Mouse (Mus musculus): ENCODE results near the gene Cnot10. TPM values are rescaled to one million over a fixed set of nuclear protein-coding genes. Genes with fewer than 3 reads are reported as not detected.

Cnot10 gene
- total and polyA plus RNA-seq, 2 experiments from 2014 or later: 45.2 to 47.1 TPM

DNA sequence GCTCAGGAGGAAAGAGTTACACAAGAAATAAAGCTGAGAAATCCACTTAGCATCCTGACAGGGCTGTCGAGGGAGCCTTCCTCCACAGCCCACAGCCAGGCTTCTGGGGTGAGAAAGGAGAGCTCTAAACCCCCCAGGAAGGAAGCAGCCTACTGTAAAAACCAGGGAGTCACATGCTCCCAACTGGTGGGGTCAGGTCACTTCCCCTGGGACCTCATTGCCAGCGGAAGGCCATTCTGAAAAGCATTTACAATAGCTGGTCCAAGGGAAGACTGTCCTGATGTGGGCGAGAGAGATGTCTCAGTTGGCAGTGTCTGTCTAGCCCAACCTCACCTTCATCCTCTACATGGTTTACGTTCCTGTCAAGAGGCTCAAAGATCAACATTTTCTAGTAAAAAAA is 91.5 kb downstream of the Cnot10 start:
- Histone ChIP-seq H3K9me3 (ENCODE audit: low read length) (no peaks in the 10 kb centered on the region), H3K27me3 (ENCODE audit: insufficient read depth, low read length) (peaks cover 15% of the 10 kb centered on the region), H3K9ac (no peak overlapping the region), H3K4me3 (ENCODE audit: low read depth, low read length) (no peak overlapping the region), H3K4me2 (ENCODE audit: low read depth) (no peak overlapping the region), H3K27ac (ENCODE audit: low read depth, low read length) (no peak overlapping the region), H3K4me1 (ENCODE audit: insufficient read depth) (no peaks in the 10 kb centered on the region), H3K36me3 (ENCODE audit: insufficient read depth) (no peaks in the 10 kb centered on the region)
- no peak for DNase-seq
- ATAC-seq: no peak
- no peak for TF ChIP-seq CTCF (IDR thresholded peaks at IDR 0.05; ENCODE audit: low read depth)
- 32% methylated on average over 4 of the region's 4 CpGs for WGBS

DNA sequence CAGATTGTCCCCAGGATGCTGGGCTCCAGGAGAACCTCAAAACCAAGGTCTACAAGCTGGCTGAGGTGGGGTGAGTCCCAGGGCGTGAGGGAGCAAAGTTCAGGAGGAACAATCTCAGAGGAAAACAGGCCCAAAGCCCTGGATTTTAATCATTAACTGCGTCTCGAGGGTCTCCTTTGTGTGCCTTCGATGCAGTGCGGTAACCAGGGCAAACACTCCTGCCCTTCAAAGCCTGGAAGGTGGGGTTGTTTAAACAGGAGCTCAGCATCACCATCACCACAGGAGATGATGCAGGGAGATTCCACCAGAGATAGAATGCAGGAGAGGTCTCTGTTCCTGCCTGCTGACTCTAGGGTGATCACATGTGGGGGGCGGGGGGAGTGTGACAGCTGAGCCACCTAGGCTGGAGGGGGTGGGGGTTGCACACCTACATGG is 92.3 kb downstream of the Cnot10 start:
- Histone ChIP-seq H3K9ac (no peak overlapping the region), H3K4me1 (ENCODE audit: insufficient read depth) (no peaks in the 10 kb centered on the region), H3K4me3 (ENCODE audit: low read depth, low read length) (no peak overlapping the region), H3K27ac (ENCODE audit: low read depth, low read length) (no peak overlapping the region), H3K27me3 (ENCODE audit: insufficient read depth, low read length) (peaks cover 15% of the 10 kb centered on the region), H3K9me3 (ENCODE audit: low read length) (no peaks in the 10 kb centered on the region), H3K4me2 (ENCODE audit: low read depth) (no peak overlapping the region), H3K36me3 (ENCODE audit: insufficient read depth) (no peaks in the 10 kb centered on the region)
- TF ChIP-seq CTCF (IDR thresholded peaks at IDR 0.05; ENCODE audit: low read depth): no peak
- DNase-seq (no peak), ATAC-seq (no peak)
- WGBS: 32% methylated on average over 6 of the region's 6 CpGs

DNA sequence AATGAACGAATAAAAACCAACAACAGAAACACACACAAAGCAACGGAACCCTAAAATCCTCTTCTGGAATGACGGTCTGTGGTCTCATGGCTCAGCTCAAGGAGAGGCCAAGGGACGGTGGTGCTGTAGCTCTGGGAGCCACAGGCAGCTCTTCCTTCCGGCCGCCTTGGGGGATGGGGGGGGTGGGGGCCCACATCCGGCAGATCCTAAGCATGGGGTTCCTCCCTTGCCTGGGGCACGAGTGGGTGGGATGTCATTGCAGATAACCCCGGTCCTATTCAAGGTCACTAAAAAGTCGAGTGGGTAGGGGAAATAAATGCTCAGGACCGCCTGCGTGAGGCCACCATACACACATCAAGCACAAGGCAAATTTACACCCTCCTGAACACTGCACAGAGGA is 93.2 kb downstream of the Cnot10 start:
- Histone ChIP-seq H3K4me2 (ENCODE audit: low read depth) (no peak overlapping the region), H3K27me3 (ENCODE audit: insufficient read depth, low read length) (peaks cover 15% of the 10 kb centered on the region), H3K9ac (no peak overlapping the region), H3K4me3 (ENCODE audit: low read depth, low read length) (no peak overlapping the region), H3K9me3 (ENCODE audit: low read length) (no peaks in the 10 kb centered on the region), H3K27ac (ENCODE audit: low read depth, low read length) (no peak overlapping the region), H3K4me1 (ENCODE audit: insufficient read depth) (no peaks in the 10 kb centered on the region), H3K36me3 (ENCODE audit: insufficient read depth) (no peaks in the 10 kb centered on the region)
- TF ChIP-seq CTCF (IDR thresholded peaks at IDR 0.05; ENCODE audit: low read depth): no peak
- no peak for DNase-seq
- WGBS: 75% methylated on average over 12 of the region's 12 CpGs
- no peak for ATAC-seq

DNA sequence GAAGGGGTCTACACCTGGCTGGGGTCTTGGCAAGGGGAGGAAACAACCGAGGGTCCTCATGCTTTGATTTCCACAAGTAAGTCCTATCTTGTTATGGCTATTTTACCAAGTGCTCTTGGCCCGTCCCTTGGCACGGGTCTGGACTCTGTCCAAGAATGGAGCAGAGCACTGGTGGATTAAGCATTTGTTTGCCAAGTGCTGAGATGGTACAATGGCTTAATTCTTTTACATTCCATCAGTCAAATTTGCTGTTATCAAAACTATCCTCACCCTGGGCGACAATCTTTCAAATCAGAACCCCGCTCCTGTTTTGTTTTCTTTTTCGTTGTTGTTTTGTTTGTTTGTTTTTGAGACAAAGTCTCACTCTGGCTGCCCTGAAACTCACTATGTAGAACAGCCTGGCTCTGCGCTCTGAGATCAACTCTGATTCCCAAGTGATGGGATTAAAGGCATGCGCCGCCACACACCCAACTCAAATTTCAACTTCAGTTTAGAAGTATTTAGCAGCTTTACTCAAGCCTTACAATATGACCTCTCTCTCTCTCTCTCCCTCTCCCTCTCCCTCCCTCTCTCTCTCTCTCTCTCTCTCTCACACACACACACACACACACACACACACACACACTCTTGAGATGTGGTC is 95.1 kb downstream of the Cnot10 start:
- Histone ChIP-seq H3K9ac (no peak overlapping the region), H3K9me3 (ENCODE audit: low read length) (no peaks in the 10 kb centered on the region), H3K4me3 (ENCODE audit: low read depth, low read length) (no peak overlapping the region), H3K27me3 (ENCODE audit: insufficient read depth, low read length) (peaks cover 12% of the 10 kb centered on the region), H3K4me2 (ENCODE audit: low read depth) (no peak overlapping the region), H3K27ac (ENCODE audit: low read depth, low read length) (no peak overlapping the region), H3K36me3 (ENCODE audit: insufficient read depth) (no peaks in the 10 kb centered on the region), H3K4me1 (ENCODE audit: insufficient read depth) (no peaks in the 10 kb centered on the region)
- WGBS: 23% methylated on average over 9 of the region's 9 CpGs
- ATAC-seq: no peak
- no peak for TF ChIP-seq CTCF (IDR thresholded peaks at IDR 0.05; ENCODE audit: low read depth)
- DNase-seq: no peak

DNA sequence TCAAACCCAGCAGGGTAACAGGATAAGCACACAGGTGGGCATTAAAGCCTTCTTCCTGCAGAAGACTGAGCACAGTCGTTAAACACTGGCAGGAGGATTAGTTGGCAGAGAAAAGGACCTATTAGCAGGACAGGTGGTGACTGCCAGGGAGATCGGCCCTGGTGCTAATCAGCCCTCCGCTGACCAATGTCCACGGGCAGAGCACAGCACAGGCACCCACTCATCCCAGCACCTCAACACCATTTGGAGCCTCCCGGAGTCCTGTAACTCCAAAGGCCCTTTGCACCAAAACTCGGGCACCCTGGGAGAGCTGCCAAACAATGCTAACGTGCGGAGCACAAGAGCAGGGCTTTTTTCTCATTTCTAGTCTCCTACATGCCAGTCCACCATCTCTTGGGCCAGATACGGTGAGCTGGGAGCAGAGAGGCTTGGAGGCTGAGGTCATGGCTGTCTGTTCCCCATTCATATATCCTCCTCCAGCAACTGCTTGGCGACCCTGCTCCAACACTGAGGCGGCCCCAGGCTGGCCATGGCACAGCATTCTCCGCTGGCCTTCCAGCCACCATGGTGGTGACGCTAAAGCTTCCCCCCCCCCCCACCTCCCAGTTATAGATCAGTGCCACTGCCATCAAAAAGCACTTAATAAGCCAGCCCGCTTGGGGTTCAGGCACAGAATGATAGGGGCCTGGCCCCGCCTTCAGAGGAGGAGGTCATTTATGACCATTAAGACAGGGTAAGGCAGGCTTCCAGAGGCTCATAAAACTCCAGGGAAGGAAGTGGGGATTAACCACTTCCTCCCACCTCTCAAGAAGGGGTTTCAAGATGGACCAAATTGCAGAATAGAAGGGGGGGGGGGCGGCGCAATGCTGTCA is 95.9 kb downstream of the Cnot10 start:
- ATAC-seq (no peak), DNase-seq (no peak)
- H3K36me3 ChIP-seq (ENCODE audit: insufficient read depth): no peaks in the 10 kb centered on the region
- H3K27ac ChIP-seq (ENCODE audit: low read depth, low read length): no peak overlapping the region
- H3K4me3 ChIP-seq (ENCODE audit: low read depth, low read length): no peak overlapping the region
- no peaks in the 10 kb centered on the region for H3K4me1 ChIP-seq (ENCODE audit: insufficient read depth)
- H3K27me3 ChIP-seq (ENCODE audit: insufficient read depth, low read length): peaks cover 11% of the 10 kb centered on the region
- H3K9ac ChIP-seq: no peak overlapping the region
- TF ChIP-seq CTCF (IDR thresholded peaks at IDR 0.05; ENCODE audit: low read depth): no peak
- H3K9me3 ChIP-seq (ENCODE audit: low read length): no peaks in the 10 kb centered on the region
- no peak overlapping the region for H3K4me2 ChIP-seq (ENCODE audit: low read depth)
- 47% methylated on average over 17 of the region's 17 CpGs for WGBS

DNA sequence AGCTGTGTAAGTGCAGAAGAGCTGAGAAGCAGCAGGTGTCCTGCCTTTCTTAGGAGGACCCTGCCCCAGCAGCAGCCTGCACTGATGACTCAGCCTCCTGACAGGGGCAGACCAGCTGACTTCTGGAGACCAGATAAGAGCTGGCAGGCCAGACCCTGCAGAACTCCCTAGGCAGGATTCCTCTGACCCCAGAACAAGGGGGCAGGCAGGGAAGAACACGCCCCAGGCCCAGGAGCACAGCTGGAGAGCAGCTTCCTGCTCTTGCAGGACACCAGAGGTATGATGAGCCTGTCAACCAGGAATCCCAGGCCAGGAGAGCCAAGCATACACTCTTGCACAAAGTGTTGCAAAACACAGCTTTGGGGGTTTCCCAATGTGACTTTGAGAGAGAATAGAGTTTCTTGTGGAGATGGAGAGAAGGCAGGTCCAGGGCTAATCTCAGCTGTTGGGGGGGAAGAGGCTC is 98.7 kb downstream of the Cnot10 start:
- H3K27me3 ChIP-seq (ENCODE audit: insufficient read depth, low read length): no peaks in the 10 kb centered on the region
- no peaks in the 10 kb centered on the region for H3K36me3 ChIP-seq (ENCODE audit: insufficient read depth)
- H3K9me3 ChIP-seq (ENCODE audit: low read length): no peaks in the 10 kb centered on the region
- H3K9ac ChIP-seq: no peak overlapping the region
- WGBS: 74% methylated on average over 1 of the region's 1 CpGs
- H3K27ac ChIP-seq (ENCODE audit: low read depth, low read length): no peak overlapping the region
- H3K4me3 ChIP-seq (ENCODE audit: low read depth, low read length): no peak overlapping the region
- TF ChIP-seq CTCF (IDR thresholded peaks at IDR 0.05; ENCODE audit: low read depth): no peak
- no peak overlapping the region for H3K4me2 ChIP-seq (ENCODE audit: low read depth)
- H3K4me1 ChIP-seq (ENCODE audit: insufficient read depth): no peaks in the 10 kb centered on the region
- DNase-seq: no peak
- ATAC-seq: no peak

DNA sequence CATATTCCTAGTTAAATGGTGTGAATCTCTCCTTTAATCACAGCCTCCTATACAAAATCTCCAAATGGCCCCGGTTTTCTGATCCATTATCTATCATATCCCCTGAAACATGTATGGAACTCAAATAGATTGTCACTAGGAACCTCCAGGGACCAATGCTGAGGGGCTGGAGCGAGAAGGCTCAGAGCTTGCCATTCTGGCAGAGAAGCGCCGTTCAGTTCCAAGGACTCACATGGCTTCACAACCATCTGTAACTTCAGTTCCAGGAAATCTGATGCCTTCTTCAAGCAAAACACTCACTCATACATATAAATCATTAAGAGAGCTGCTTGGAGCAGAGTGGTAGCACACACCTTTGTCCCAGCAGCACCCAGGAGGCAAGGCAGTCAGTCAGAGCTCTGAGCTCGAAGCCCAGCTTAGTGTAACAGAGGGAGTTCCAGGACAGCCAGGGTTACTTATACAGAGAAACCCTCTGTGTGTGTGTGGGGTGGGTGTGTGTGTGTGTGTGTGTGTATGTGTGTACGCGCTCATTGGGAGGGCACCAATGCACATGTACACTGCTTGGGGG is 100.9 kb downstream of the Cnot10 start:
- Histone ChIP-seq H3K4me1 (ENCODE audit: insufficient read depth) (no peaks in the 10 kb centered on the region), H3K9ac (no peak overlapping the region), H3K4me2 (ENCODE audit: low read depth) (no peak overlapping the region), H3K36me3 (ENCODE audit: insufficient read depth) (no peaks in the 10 kb centered on the region), H3K27ac (ENCODE audit: low read depth, low read length) (no peak overlapping the region), H3K9me3 (ENCODE audit: low read length) (no peaks in the 10 kb centered on the region), H3K27me3 (ENCODE audit: insufficient read depth, low read length) (no peaks in the 10 kb centered on the region), H3K4me3 (ENCODE audit: low read depth, low read length) (no peak overlapping the region)
- peak; percentile 52 for DNase-seq
- ATAC-seq: no peak
- 62% methylated on average over 7 of the region's 7 CpGs for WGBS
- TF ChIP-seq CTCF (IDR thresholded peaks at IDR 0.05; ENCODE audit: low read depth): no peak

Measured in forebrain, postnatal 0 days (tissue).